Mouse (Mus musculus): ENCODE results near the gene Tcl1b1.
"Not testable (repeated sequence)": the region's sequence is repeated elsewhere in the genome, so short reads cannot be mapped to it uniquely, and the experiment has no call there.

Tcl1b1 gene

DNA sequence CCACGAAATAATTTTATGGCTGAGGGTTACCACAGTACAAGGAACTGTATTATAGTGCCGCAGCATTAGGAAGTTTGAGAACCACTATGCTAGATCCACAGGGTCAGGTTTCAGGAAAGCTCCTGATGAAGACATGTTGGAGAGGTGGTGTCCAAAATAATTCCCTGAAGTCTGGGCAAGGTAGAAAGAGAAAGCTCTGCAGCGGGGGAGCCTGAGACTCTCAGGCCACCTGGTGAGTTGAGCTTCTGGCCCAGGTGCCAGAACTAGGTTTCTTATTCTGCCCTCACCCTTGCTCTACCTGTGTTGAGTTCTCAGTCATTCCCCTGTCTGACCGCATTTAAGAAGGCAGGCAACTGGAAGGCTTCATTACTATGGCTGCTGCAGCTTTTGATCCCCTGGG, at the start of gene Tcl1b1:
TSS of gene Tcl1b1 (plus strand) at position 301 of the 400 bp plus-strand sequence.
- no peak for DNase-seq

DNA sequence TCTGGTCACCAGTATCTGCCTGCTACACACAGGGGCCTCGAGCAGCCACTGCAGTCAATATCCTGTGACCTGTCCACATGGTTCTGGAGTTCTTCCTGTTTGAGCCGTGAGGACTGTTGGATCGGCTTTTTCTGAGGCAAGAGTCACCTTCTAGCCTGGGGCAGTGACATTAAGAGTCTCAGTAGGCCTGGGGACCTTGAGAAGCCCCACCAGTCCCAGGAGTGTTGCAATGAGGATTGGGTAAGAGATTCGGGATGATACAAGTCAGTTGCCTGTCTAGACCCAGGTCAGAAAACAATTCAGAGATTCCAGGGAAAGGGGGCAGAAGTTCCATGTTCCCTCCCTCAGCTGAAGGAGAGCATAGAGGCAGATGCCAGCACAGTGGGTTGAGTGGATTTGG, 49.7 kb upstream of the Tcl1b1 start:
- DNase-seq: no peak

DNA sequence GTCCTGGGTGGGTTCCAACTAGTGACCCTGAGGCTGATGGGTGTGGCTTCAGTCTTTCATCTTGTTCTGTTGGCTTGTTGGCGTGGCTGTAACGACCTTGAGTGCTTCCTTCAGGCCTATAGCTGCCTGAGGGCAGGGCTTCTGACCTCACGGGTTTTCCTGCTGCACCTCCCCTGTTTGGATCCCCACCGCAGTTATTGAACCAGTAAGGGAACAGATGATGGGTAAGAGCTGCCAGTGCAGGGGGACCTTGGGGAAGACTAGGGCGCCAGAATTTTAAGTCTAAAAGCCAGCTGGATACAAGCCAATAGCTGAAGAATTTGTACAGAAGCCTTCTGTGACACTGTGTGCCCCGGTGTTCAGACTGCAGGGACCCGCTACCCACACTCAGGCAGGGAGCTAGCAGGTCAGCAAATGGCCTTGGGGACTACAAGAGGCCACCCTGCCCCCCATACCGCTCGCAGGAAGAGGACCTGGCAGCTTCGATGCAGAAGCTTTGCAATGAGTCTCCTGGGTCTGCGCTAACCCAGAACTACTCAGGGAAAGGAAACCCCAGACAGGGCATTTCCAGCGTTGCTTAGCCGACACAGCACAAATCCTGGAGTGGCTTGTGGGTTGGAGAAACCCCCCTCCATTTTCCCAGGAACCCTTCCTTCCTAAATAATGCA, 47.0 kb upstream of the Tcl1b1 start:
- DNase-seq: peak; percentile 23 to 26

DNA sequence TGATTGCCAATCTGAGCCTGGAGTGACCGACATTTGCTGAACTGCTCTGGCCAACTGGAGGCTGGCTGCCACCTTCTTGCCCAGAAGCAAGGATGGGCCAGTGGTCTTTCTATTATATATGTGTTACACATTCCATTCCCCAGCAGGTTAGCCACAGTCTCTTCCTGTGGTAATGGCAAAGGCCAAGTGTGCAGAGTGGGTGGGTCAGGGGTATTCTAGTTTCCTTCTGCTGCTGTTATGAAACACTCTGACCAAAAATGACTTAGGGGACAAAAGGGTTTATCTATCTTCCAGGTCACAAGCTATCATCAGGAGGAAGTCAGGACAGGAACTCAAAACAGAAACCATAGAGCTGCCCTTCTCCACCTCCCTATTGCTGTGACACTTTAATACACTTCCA, 42.8 kb upstream of the Tcl1b1 start:
- DNase-seq: no peak

DNA sequence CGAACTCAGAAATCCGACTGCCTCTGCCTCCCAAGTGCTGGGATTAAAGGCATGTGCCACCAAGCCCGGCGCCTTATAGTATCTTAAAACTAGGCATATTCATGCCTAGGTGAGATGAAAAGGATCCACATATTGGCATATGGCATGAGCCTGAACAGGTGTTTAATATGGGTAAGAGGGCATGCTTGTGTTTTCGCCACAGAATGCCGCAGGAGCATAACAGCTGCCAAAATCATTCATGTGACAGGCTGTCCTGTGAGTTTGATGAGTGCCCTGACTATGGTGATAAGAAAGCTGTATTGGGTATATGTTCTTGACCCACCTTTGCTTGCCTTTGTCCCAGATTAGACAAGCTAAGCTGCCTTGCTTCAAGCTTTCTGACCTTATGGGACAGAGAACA, 34.1 kb upstream of the Tcl1b1 start:
- no peak for DNase-seq

DNA sequence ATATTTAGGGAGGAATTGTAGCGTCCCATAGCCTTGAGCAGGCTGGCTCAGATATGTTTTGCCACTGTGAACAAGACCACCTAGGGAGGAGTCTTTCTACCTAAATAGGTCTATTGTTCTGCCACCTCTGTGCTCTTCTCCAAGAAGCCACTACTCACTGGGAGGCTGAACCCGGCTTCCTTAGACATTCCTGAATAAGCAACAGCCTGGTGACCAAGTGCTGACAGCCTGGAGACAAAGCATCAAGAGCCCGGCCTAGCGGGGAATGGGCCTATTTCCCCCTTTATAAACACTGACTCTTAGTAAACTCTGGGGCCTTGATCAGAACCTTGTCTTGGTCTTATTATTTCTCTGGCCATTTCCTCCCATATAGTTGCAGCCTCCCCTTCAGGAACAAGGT, 33.0 kb upstream of the Tcl1b1 start:
- DNase-seq: no peak

DNA sequence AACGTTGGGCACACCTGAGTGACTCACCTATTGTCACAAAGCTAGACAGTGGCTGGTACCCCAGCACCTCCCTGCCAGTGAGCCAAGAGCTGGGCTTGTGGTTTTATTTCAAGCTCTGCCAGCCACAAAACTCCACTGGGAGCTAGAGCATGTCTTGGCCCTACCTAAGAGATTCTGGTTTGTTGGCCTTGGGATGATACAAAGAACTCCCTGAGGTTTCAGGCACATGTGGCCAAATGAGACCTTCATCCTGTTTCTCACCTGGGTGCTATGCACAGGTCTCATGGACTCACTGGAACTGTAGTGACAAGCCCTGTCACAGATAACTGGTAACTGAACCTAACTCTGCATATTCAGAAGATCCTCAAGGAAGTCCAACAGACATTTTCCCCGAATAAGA, 31.9 kb upstream of the Tcl1b1 start:
- no peak for DNase-seq

DNA sequence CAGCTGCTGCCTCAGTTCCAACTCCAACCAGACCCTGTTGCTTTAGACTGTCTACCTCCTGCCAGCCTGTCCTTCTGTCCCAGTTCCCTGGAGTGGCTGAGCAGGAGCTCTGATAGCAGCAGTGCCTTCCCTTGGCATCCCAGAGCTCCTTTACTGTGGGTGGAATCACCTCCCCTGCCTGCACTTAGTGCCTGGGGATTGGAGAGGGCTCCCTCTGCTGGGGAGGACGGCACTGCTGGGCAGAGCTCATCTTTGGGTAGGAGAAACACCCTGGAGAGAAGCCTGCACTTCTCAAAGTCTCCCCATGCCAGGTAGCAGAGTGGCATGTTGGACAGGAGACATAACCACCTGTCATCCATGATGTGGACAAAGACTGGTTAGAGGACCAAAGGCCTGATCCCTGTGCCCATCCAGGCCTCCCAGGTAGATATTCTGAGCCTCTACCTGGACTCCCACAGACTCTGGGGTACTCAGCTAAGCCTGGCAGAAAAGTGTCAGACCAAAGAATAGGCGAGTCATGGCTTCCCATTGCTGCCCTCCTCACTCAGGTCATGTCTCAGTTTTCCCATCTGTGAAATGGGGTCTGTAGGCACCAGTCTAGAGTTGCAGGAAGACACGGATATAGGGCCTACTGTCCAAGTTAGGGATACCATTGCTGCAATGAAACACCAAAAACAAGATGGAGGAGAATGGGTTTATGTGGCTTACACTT, 29.8 kb upstream of the Tcl1b1 start:
- not testable (repeated sequence) for DNase-seq

DNA sequence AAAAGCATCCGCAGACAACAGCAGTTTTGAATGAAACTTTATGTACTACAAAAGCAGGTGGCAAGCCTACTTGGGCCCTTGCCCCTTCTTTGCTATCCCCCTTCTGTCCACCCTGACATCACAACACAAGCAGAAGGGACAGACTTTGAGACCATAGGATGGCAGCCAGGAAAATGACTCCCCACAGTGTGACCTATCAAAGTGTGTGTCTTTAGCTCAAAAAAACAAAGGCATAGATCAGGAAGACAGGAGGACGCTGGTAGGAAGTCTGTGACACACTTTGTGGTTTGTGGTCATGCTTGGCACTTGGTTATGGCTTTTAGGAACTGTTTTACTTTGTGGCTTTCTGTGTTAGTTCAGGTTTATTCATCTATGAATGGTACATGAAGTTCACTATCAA, 25.3 kb upstream of the Tcl1b1 start:
- DNase-seq: not testable (repeated sequence)

DNA sequence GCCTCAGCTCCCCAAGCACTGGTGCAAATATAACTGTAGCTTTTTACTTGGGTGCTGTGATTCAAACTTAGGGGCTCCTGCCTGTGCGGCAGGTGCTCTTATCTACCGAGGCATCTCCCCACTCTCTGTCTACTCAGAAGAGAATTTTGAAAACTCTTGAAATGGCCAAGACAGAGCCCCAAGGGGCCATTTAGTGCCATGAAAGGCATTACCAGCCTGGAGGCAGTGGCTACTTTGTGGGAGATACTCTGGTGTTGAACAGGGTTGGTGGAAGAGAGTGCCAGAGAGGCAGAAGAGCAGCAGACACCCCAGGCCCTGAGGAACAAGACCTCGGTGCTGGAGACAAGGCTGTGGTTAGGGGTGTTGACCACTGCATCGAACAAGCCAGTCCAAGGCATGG, 24.7 kb upstream of the Tcl1b1 start:
- not testable (repeated sequence) for DNase-seq

DNA sequence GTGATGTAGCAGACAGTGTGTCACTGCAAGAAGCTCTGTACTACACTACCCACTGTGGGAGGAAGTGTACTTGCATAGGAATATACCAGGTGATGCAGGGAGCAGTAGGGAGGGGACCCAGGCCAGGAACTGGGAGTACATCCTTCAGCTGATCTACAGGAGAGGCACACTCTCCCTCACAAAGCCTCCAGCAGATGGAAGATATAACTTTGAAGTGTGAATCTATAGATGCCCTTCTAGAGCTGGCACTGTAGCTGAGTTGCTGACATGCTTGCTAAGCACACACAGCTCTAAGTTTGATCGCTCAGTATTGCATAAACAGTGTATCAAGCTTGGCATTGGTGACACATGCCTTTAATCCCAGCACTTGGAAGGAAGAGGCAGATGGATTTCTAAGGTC, 21.8 kb upstream of the Tcl1b1 start:
- not testable (repeated sequence) for DNase-seq

DNA sequence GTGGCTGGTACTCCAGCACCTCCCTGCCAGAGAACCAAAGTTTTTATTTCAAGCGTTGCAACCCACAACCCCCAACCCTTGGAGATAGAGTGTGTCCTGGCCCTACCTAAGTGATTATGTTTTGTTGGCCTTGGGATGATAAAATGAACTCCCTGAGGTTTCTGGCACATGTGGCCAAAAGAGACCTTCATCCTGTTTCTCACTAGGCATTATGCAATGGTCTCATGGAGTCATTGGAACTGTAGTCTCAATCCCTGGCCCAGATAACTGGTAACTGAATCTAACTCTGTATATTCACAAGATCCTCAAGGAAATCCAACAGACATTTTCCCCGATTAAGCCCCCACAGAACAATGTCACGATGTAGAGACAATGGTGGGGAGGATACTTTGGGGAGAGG, 16.4 kb upstream of the Tcl1b1 start:
- DNase-seq: no peak

DNA sequence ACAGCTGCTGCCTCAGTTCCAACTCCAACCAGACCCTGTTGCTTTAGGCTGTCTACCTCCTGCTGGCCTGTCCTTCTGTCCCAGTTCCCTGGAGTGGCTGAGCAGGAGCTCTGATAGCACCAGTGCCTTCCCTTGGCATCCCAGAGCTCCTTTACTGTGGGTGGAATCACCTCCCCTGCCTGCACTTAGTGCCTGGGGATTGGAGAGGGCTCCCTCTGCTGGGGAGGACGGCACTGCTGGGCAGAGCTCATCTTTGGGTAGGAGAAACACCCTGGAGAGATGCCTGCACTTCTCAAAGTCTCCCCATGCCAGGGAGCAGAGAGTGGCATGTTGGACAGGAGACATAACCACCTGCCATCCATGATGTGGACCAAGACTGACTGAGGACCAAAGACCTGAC, 14.6 kb upstream of the Tcl1b1 start:
- DNase-seq: not testable (repeated sequence)

DNA sequence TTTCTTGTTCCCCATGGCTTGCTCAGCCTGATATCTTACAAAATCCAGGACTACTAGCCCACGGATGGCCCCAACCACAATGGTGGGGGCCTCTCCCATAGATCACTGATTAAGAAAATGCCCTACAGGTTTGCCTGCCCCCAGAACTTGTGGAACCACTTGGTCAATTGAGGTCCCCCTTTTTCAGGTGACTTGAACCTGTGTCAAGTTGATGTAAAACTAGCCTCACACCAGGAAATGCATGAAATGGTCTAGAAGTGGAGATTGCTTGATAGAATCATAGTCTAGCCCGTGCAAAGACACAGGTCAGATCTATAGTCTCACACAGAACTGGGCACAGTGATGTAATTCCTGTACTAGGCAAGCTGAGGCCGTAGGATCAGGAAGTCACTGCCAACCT, 13.8 kb upstream of the Tcl1b1 start, which contains the start of gene Tcl1b2:
TSS of gene Tcl1b2 (plus strand) at position 301 of the 400 bp plus-strand sequence.
- DNase-seq: no peak

DNA sequence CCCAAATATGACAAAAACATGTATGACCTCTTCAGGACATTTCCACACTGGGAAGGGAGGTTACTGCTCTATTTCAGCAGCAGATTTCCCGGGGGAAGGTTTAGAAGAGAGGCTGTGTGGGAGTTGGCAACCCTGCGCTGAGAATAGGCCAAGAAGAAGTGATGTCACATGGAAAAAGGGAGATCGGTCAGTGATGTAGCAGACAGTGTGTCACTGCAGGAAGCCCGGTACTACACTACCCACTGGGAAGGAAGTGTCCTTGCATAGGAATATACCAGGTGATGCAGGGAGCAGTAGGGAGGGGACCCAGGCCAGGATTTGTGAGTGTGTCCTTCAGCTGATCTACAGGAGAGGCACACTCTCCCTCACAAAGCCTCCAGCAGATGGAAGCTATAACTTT, 4.2 kb upstream of the Tcl1b1 start:
- DNase-seq: peak in 1 of 2 experiments; percentile 5

DNA sequence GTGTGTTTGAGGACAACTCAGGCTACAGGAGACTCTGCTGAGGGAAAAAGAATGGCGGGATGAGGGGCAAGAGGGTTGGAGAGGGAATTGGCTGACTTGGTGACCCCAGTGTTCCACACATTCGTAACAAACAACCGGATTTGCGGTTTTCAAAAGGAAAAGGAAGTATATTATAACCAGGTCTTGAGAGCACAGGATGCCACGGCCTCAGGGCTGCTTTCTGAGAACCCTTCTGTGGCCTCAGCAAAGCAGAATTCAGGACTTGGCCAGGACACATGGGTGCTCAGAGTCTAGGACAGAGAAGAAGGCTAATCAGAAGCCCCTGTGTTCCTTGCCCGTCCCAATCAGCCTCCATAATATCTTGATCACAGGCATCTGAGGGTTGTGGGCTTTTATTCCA, 648 bp upstream of the Tcl1b1 start:
- DNase-seq: no peak

DNA sequence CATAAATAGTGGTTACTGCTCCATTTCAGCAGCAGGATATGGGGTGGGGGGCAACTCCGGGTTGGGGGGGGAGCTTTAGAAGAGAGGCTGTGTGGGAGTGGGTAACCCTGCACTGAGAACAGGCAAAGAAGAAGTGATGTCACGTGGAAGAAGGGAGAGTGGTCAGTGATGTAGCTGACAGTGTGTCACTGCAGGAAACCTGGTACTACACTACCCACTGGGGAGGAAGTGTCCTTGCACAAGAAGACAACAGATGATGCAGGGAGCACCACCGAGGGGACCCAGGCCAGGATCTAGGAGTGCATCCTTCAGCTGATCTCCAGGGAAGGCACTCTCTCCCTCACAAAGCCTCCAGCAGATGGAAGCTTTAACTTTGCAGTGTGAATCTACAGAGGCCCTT, 7.2 kb downstream of the Tcl1b1 start:
- DNase-seq: no peak

DNA sequence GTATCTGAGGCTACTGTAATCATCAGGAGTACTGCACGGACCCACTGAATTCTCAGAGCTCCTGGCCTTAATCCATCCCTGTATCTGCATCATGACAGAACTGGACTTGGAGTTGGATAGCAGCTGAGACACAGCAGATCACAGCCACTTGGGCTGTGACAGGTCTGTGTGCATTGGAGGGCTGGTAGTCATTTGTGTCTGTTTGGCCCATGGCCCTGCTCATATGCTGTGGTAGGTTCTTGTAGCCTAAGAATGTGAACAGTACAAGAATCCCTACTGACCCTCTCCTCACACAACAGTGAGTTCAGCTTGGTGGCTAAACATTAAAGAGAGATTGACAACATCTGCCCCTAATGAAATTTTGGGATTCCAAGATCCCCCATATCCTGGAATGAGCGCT, 13.9 kb downstream of the Tcl1b1 start:
- DNase-seq: no peak

DNA sequence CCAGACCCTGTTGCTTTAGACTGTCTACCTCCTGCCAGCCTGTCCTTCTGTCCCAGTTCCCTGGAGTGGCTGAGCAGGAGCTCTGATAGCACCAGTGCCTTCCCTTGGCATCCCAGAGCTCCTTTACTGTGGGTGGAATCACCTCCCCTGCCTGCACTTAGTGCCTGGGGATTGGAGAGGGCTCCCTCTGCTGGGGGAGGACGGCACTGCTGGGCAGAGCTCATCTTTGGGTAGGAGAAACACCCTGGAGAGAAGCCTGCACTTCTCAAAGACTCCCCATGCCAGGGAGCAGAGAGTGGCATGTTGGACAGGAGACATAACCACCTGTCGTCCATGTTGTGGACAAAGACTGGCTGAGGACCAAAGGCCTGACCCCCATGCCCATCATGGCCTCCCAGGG, 14.8 kb downstream of the Tcl1b1 start:
- peak; percentile 75 to 79 for DNase-seq

DNA sequence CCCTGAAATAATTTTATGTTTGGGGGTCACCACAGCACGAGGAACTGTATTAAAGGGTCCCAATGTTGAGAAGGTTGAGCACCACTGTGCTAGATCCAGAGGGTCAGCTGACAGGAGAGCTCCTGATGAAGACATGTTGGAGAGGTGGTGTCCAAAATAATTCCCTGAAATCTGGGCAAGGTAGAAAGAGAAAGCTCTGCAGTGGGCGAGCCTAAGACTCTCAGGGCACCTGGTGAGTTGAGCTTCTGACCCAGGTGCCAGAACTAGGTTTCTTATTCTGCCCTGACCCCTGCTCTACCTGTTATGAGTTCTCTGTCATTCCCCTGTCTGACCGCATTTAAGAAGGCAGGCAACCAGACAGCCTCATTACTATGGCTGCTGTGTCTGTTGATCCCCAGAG, 16.6 kb downstream of the Tcl1b1 start, which contains the start of gene Tcl1b5:
TSS of gene Tcl1b5 (plus strand) at position 301 of the 400 bp plus-strand sequence.
- DNase-seq: not testable (repeated sequence)

DNA sequence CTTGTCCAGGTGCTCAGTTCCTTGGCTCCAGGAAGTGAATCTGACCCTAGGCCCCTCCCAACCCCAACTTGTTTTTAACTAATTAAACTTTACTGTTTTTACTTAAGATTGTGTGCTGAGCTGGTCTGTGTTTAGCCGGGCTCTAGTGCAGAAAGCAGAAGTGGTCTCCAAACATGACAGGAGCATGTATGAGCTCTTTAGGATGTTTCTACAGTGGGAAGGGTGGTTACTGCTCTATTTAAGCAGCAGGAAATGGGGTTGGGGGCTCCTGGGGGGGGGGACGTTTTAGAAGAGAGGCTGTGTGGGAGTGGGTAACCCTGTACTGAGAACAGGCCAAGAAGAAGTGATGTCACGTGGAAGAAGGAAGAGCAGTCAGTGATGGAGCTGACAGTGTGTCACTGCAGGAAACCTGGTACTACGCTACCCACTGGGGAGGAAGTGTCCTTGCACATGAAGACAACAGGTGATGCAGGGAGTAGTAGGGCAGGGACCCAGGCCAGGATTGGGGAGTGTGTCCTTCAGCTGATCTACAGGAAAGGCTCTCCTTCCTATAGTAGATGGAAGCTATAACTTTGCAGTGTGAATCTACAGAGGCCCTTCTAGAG, 21.7 kb downstream of the Tcl1b1 start:
- DNase-seq: not testable (repeated sequence)

DNA sequence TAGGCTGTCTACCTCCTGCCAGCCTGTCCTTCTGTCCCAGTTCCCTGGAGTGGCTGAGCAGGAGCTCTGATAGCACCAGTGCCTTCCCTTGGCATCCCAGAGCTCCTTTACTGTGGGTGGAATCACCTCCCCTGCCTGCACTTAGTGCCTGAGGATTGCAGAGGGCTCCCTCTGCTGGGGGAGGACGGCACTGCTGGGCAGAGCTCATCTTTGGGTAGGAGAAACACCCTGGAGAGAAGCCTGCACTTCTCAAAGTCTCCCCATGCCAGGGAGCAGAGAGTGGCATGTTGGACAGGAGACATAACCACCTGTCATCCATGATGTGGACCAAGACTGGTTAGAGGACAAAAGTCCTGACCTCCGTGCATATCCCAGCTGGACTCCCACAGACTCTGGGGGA, 29.5 kb downstream of the Tcl1b1 start:
- DNase-seq: peak; percentile 15 to 30

DNA sequence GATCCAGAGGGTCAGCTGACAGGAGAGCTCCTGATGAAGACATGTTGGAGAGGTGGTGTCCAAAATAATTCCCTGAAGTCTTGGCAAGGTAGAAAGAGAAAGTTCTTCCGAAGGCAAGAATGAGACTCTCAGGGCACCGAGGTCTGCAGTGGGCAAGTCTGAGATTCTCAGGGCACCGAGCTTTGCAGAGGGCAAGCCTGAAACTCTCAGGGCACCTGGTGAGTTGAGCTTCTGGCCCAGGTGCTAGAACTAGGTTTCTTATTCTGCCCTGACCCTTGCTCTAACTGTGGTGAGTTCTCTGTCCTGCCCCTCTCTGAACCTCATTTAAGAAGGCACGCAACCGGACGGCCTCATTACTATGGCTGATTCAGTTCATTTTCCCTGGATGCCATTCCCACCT, 31.3 kb downstream of the Tcl1b1 start, which contains the start of gene Tcl1b3:
TSS of gene Tcl1b3 (plus strand) at position 301 of the 400 bp plus-strand sequence.
- not testable (repeated sequence) for DNase-seq

Data from kidney, postnatal 4 days (tissue).